Mouse (Mus musculus) yolk sac, embryonic 10.5 days (tissue): ENCODE results near the gene Fto.

ENCODE experiments used
- DNase-seq: peaks from one replicate; pipeline ENCODE4 v3.0.0-alpha.2; 2017; ENCODE audit warnings: low spot score

Fto gene

GRCm38 (mm10) chr8:91496936-91497335, 183.6 kb downstream of the Fto start:
- DNase-seq: no peak

- no peak for DNase-seq
Observed at GRCm38 (mm10) chr8:91498611-91499010, 185.3 kb downstream of the Fto start.

- DNase-seq: no peak
Observed at GRCm38 (mm10) chr8:91499303-91499702, 186.0 kb downstream of the Fto start.

- no peak for DNase-seq
Observed at GRCm38 (mm10) chr8:91501960-91502600, 188.8 kb downstream of the Fto start.

GRCm38 (mm10) chr8:91502791-91503190, 189.5 kb downstream of the Fto start:
- DNase-seq: no peak

- no peak for DNase-seq
Observed at GRCm38 (mm10) chr8:91504360-91504759, 191.0 kb downstream of the Fto start.

GRCm38 (mm10) chr8:91504891-91505290, 191.6 kb downstream of the Fto start:
- no peak for DNase-seq

- no peak for DNase-seq
Observed at GRCm38 (mm10) chr8:91505411-91505954, 192.2 kb downstream of the Fto start.

- no peak for DNase-seq
Observed at GRCm38 (mm10) chr8:91505997-91506672, 192.8 kb downstream of the Fto start.

- no peak for DNase-seq
Observed at GRCm38 (mm10) chr8:91506682-91507257, 193.4 kb downstream of the Fto start.

GRCm38 (mm10) chr8:91507681-91508097, 194.4 kb downstream of the Fto start:
- no peak for DNase-seq

- no peak for DNase-seq
Observed at GRCm38 (mm10) chr8:91508284-91508683, 195.0 kb downstream of the Fto start.

GRCm38 (mm10) chr8:91509206-91509899, 196.0 kb downstream of the Fto start:
- no peak for DNase-seq

- no peak for DNase-seq
Observed at GRCm38 (mm10) chr8:91509900-91510260, 196.6 kb downstream of the Fto start.

GRCm38 (mm10) chr8:91510716-91511115, 197.4 kb downstream of the Fto start:
- no peak for DNase-seq

- no peak for DNase-seq
Observed at GRCm38 (mm10) chr8:91511943-91512342, 198.6 kb downstream of the Fto start.

GRCm38 (mm10) chr8:91514752-91515478, 201.6 kb downstream of the Fto start:
- no peak for DNase-seq

GRCm38 (mm10) chr8:91516422-91516821, 203.1 kb downstream of the Fto start:
- DNase-seq: no peak

- peak; percentile 33 for DNase-seq
Observed at GRCm38 (mm10) chr8:91518085-91518484, 204.8 kb downstream of the Fto start.

- DNase-seq: no peak
Observed at GRCm38 (mm10) chr8:91522201-91522600, 208.9 kb downstream of the Fto start.

GRCm38 (mm10) chr8:91524056-91524864, 210.9 kb downstream of the Fto start:
- peak; percentile 33 for DNase-seq
